Mouse (Mus musculus) kidney, adult 9 months (tissue): ENCODE measurements around the gene Pnpla3.
A peak's percentile ranks its signal among the peaks of the same experiment; 100 is the strongest.

ENCODE experiments used
- DNase-seq: peaks from one replicate; pipeline ENCODE4 v3.0.0; 2022

Pnpla3 gene

GRCm38 (mm10) chr15:84182000-84182399 lies 14.4 kb downstream of the Pnpla3 start:
- DNase-seq: no peak

- no peak for DNase-seq
Observed at GRCm38 (mm10) chr15:84183967-84184366, 16.3 kb downstream of the Pnpla3 start.

- DNase-seq: no peak
Observed at GRCm38 (mm10) chr15:84186196-84186595, 18.6 kb downstream of the Pnpla3 start.

GRCm38 (mm10) chr15:84188887-84189530 lies 21.4 kb downstream of the Pnpla3 start:
- DNase-seq: no peak

- DNase-seq: peak; percentile 40
Observed at GRCm38 (mm10) chr15:84189881-84190280, 22.2 kb downstream of the Pnpla3 start.

GRCm38 (mm10) chr15:84191724-84192057 lies 24.1 kb downstream of the Pnpla3 start:
- DNase-seq: no peak

GRCm38 (mm10) chr15:84192058-84192791 lies 24.6 kb downstream of the Pnpla3 start, which contains the start of gene Samm50:
Gene Samm50 (plus strand): TSS chr15:84192241.
- peak; percentile 96 for DNase-seq

GRCm38 (mm10) chr15:84196486-84197165 lies 29.0 kb downstream of the Pnpla3 start:
- no peak for DNase-seq

- DNase-seq: no peak
Observed at GRCm38 (mm10) chr15:84207327-84207726, 39.7 kb downstream of the Pnpla3 start.

GRCm38 (mm10) chr15:84209517-84210412 lies 42.1 kb downstream of the Pnpla3 start:
- DNase-seq: no peak

GRCm38 (mm10) chr15:84210461-84210860 lies 42.8 kb downstream of the Pnpla3 start:
- DNase-seq: no peak

GRCm38 (mm10) chr15:84210941-84211340 lies 43.3 kb downstream of the Pnpla3 start:
- no peak for DNase-seq

- DNase-seq: no peak
Observed at GRCm38 (mm10) chr15:84211564-84211963, 43.9 kb downstream of the Pnpla3 start.

GRCm38 (mm10) chr15:84212031-84212755 lies 44.6 kb downstream of the Pnpla3 start:
- DNase-seq: peak; percentile 85

- no peak for DNase-seq
Observed at GRCm38 (mm10) chr15:84212756-84213105, 45.1 kb downstream of the Pnpla3 start.

- no peak for DNase-seq
Observed at GRCm38 (mm10) chr15:84213162-84213739, 45.6 kb downstream of the Pnpla3 start.

GRCm38 (mm10) chr15:84214476-84214875 lies 46.8 kb downstream of the Pnpla3 start:
- DNase-seq: no peak

- DNase-seq: no peak
Observed at GRCm38 (mm10) chr15:84215273-84215672, 47.6 kb downstream of the Pnpla3 start.

GRCm38 (mm10) chr15:84216026-84216425 lies 48.4 kb downstream of the Pnpla3 start:
- peak; percentile 57 for DNase-seq

- DNase-seq: peak; percentile 81
Observed at GRCm38 (mm10) chr15:84216461-84217084, 48.9 kb downstream of the Pnpla3 start.
